Mouse (Mus musculus): ENCODE data around the gene Kctd8. TPM values are rescaled to one million over a fixed set of nuclear protein-coding genes. Genes with fewer than 3 reads are reported as not detected.
"Not testable (repeated sequence)": the region's sequence is repeated elsewhere in the genome, so short reads cannot be mapped to it uniquely, and the experiment has no call there.

Gene Kctd8
- total RNA-seq (2015; ENCODE audit: low replicate concordance): not detected in 2 replicates
- total RNA-seq (2017; ENCODE audit: low replicate concordance): not detected in 2 replicates

- ATAC-seq (replicated peaks; ENCODE audit: low FRiP score, poor library complexity, severe bottlenecking): no peak
These were observed at the start of gene Kctd8 for GRCm38 (mm10) chr5:69340919-69341801. Gene Kctd8 (minus strand): TSS chr5:69341679.

- ATAC-seq (replicated peaks; ENCODE audit: low FRiP score, poor library complexity, severe bottlenecking): no peak
These were observed 37.6 kb upstream of the Kctd8 start for GRCm38 (mm10) chr5:69379072-69379471.

DNA sequence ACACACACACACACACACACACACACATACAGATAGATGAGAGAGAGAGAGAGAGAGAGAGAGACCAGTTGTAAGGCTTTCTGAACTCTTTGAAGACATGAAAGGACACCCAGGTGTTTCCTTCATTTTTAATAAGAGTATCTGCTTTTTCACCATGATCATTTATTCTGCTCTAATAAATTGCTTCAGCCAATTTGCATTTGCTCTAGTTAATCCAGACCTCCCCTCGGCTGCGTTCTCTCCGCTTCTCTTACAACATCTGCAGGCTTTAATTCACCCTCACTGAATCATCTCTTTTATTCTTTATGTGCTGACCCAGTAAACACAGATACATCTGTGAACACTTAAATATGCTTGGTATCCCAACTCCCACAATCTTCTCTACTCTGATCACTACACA is 9.1 kb upstream of the Kctd8 start:
- ATAC-seq (replicated peaks; ENCODE audit: low FRiP score, poor library complexity, severe bottlenecking): no peak

DNA sequence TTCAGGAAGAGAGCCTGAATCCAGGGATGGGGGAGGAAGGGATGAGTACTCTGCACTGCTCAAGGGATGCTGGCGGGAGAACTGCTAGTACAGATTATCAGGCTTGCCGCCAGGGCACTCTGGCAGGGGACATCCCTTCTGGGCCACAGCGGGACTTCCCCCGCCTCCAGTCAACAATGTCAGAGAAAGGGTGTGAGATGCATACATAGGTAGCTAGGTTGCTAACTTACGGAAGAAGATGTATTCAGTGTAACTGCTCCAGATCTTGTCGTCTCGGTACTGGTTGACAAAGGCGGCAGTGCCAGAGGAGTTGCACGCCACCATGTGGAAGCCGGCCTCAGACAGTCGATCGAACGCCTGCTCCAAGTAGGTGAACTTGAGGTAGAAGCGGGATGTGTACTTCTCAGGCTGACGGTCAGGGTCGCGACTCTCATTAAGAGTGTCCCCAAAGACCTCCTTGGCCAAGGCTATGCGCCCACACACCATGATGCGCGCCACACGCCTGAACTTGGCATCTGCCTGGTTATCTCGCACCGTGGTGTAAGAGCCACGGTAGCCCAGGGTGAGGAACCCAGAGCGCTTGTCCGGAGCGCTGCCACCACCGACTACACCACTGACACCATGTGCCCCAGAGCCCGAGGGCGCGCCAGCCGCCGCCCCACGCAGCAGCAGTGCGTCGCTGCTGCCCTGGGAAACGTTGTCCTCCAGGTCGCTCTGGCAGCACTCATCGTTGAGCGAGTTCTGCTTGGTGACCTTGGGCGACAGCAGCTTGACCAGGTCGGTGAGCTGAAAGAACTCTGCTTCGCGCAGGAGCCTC is 1.2 kb downstream of the Kctd8 start:
- ATAC-seq (replicated peaks; ENCODE audit: low FRiP score, poor library complexity, severe bottlenecking): no peak

DNA sequence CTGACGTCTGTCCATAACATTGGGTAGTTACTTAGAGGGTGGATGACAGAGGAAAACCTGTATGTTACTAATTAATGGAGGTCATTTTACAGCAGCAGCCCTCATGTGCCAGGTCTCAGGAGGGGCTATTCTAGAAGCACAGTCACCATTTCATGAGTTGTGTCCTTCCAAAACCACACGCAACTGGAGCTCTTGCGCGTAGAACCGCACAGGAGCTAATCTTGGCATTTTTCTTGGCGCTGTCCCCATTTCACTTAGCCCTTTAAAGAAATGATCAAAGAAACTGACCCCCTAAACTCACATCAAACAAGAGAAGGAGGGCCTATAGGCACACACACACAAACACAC is 1.9 kb downstream of the Kctd8 start:
- no peak for ATAC-seq (replicated peaks; ENCODE audit: low FRiP score, poor library complexity, severe bottlenecking)

GRCm38 (mm10) chr5:69338916-69339622 is 2.4 kb downstream of the Kctd8 start:
- no peak for ATAC-seq (replicated peaks; ENCODE audit: low FRiP score, poor library complexity, severe bottlenecking)

- ATAC-seq (replicated peaks; ENCODE audit: low FRiP score, poor library complexity, severe bottlenecking): no peak
These were observed 13.9 kb downstream of the Kctd8 start for GRCm38 (mm10) chr5:69327561-69327960.

DNA sequence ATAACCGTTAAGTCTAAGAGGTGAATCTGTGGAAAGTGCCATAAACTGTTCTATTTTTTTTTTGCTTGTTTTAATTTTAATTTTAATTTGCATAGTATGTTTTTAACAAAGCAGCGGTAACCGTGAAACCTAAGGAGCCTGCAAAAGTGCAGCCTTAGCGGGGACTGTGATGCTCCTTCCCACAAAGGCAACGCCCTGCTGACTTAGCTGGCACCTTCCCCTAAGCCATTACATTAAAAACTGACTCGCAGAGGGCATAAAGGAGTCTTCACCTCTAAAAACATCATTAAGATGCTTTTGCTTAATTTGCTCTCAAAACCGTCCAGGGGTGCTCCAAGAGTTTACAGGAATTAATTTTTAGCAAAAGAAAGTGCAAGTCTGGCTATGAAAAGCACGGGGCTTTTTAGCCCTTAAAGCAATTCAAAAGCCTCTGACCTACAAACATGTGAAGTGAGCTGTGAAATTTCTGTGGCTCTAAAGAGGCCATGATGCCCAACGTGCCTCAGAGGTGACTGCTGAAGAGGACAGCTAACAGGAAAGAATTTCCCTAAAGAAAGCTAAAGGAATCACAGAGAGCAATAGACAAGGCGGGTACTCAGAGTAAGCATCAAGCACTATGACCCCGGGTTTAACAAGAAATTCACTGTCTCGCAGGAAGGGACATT is 16.8 kb downstream of the Kctd8 start:
- ATAC-seq (replicated peaks; ENCODE audit: low FRiP score, poor library complexity, severe bottlenecking): no peak

DNA sequence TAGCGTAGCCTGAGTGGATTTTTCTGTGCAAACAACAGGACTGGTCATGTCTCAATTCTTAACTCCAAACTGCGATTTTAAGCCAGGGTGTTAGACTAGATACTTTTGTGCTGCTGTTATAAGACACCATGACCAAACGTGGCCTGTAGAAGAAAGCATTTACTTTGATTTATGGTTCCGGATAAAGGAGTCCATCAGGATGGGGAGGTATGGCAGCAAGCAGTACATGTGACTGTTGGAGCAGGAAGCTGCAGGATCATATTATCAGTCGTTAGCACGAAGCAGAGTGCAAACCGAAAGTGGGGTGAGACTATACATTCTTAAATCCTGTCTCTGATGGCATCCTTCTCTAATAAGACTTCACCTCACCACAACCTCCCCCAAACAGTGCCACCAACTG is 28.9 kb downstream of the Kctd8 start:
- no peak for ATAC-seq (replicated peaks; ENCODE audit: low FRiP score, poor library complexity, severe bottlenecking)

DNA sequence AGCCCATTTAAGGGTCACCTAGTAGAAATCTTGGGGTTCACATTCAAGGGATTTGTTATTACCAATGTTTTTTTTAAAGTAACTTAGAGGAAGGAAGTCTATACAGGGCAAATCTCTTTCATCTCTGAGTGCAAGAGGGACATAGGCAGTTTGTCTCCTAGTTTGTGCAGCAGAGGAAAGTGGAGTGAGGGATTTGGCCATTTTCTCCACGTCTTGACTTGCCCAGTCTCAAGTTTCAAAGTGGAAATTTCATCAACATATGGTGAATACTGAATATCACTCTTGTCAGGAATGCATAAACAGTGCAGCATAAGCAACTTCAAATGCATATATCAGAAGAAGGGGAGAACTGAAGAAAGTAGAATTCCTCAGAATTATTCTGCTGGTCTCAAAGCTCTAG is 39.8 kb downstream of the Kctd8 start:
- no peak for ATAC-seq (replicated peaks; ENCODE audit: low FRiP score, poor library complexity, severe bottlenecking)

DNA sequence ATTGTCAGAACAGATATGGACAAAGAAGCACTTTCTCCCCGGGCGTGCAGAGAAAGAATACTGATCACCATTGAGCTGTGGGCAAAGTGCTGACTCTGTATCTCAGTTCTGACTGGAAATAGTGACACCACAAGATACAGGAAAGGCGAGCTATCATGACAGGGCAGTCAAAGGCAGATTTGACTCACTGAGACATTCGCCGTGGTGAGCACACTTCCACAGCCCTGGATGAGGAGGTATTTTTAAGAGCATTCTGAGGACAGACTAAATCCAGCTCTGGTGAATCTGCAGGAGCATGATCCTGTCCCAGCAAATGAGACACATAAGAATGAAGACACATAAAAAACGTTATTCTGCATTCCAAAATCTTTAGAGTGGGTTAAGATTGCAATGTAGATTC is 49.1 kb downstream of the Kctd8 start:
- ATAC-seq (replicated peaks; ENCODE audit: low FRiP score, poor library complexity, severe bottlenecking): no peak

GRCm38 (mm10) chr5:69284359-69284758 is 57.1 kb downstream of the Kctd8 start:
- no peak for ATAC-seq (replicated peaks; ENCODE audit: low FRiP score, poor library complexity, severe bottlenecking)

DNA sequence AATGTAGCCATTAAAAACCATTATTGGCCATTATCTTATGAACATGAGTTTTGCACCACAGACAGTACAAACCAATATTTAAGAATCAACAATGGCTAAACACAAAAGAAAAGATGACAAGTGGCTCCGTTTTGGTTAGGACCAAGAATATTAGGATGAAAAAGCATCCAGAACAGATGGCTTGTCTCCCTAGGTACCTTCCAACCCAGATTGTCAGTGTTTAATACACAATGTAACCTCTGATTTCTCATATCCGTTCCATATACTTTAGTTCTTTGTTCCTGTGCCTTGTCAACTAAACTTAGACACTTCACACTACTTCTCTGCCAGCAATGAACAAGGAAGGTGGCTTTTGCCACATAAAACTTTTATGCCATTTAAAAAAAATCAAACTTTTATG is 89.1 kb downstream of the Kctd8 start:
- ATAC-seq (replicated peaks; ENCODE audit: low FRiP score, poor library complexity, severe bottlenecking): no peak

DNA sequence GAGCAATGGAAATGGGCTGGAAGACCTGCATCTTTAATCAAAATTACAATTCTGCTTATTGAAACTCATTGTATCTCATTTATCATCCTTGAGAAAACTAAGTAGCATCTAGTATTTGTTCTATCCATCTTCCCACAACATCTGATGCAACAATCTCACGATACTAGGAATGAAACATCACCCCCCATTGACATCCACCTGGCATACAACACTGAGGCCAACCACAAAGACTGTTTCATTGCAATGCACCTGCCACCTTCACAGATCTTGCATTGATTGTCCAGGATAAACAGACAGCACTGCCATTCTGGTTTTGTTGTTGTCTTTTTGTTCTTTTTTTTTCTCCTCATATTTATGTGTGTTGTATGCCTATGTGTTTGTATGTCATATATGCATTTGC is 99.5 kb downstream of the Kctd8 start:
- no peak for ATAC-seq (replicated peaks; ENCODE audit: low FRiP score, poor library complexity, severe bottlenecking)

DNA sequence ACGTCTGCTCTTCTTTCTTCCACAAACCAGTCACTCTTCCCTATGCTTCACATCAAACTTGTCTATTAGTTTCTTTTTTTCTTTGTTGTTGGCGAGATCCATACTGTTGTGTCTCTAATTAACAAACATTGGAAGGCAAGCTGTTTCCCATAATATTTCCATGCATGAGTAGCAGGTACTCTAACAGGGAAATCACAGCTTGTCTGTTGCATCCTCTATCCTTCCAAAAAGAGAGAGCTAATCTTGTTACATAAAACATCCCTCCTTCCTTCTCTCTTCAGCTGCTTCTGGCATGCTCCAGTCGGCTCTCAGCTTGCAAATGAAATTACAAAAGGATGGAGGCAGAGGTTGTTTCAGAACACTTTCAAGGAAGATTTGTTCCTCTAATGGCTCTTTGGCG is 107.9 kb downstream of the Kctd8 start:
- ATAC-seq (replicated peaks; ENCODE audit: low FRiP score, poor library complexity, severe bottlenecking): no peak

GRCm38 (mm10) chr5:69231649-69232048 is 109.8 kb downstream of the Kctd8 start:
- not testable (repeated sequence) for ATAC-seq (replicated peaks; ENCODE audit: low FRiP score, poor library complexity, severe bottlenecking)

GRCm38 (mm10) chr5:69227147-69227546 is 114.3 kb downstream of the Kctd8 start:
- ATAC-seq (replicated peaks; ENCODE audit: low FRiP score, poor library complexity, severe bottlenecking): no peak

GRCm38 (mm10) chr5:69222608-69223007 is 118.9 kb downstream of the Kctd8 start:
- ATAC-seq (replicated peaks; ENCODE audit: low FRiP score, poor library complexity, severe bottlenecking): no peak

DNA sequence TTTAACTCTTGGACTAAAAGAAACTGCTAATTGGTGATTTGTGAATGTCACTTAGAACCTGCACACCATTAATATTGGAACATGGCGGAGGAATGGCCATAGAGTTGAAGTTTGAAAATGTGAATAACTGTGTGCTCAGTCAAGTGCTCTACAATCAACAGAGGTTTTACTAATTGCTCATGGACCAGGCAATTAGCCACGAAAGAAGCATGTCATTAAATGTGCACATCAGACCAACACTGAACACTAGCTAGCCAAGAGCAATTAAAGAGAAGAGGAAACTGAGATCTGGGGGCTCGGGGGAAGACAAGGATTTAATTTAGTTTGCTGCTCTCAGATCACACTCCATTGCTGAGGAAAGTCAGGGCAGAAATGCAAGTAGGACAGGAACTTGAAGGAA is 126.3 kb downstream of the Kctd8 start:
- ATAC-seq (replicated peaks; ENCODE audit: low FRiP score, poor library complexity, severe bottlenecking): no peak

DNA sequence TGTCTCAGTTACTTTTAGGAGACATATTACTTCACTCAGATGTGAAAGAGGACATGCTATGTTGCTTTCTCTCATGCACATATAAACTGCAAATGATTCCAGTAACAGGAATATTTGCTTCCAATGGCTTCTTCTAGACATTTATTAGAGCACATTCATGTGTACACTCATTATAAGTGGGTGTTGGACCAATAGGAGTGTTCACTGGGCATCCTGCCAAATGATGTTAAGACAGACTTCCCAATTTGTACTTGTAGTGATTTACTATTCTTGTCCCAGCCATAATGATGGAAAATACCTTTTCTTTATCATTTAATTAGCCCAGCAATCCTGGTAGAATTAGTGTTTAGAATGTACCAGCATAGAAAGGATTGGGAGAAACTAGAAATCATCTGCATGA is 132.1 kb downstream of the Kctd8 start:
- ATAC-seq (replicated peaks; ENCODE audit: low FRiP score, poor library complexity, severe bottlenecking): no peak

All from erythroblast, adult 5-6 weeks (primary cell).